Mouse (Mus musculus): ENCODE results near the gene 1810010D01Rik. TPM values are rescaled to one million over a fixed set of nuclear protein-coding genes. Genes with fewer than 3 reads are reported as not detected.

1810010D01Rik gene
- polyA plus RNA-seq (2012; rRNA removed), result 0.38 and 0.72 TPM in 2 replicates

DNA sequence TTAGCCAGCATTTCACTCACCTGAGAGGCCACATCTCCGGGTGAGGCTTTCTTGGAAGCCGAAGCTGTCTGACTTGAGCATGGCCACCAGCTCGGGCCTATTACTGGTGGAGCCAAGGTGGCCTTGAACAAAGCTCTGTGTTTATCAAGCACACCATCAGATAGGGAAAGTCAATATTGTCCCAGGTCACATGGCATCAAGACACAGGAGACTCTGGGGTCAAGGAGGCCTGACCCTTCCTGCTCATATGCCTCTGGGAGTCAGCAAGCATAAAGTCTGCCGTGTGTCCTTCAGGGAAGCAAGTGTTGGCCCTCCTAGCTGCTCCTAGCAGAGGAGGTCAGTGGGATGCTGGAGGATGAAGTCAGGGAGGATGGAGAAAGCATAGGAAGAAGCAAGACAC lies at the start of gene 1810010D01Rik:
TSS of gene 1810010D01Rik (minus strand) at position 114 of the 400 bp plus-strand sequence.
- DNase-seq (ENCODE audit: low read depth), result no peak

DNA sequence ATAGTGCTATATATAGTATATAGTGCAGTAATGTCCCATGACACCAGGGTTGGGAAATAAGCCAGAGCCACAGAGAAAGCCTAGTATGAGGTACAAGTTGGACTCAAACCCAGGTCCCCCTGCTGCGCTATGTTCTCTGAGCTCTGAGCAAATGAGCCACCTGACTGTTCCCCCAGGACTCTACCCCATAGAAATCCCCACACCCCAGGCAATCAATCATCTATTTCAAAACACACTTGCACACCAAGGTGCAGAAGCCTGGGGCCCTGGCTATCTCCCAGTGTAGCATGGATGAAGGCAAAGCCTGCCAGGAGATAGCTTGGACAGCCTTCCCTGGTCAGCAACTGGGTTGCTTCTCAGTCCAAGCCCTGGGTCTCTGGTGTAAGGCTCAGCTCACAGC lies 48.2 kb upstream of the 1810010D01Rik start:
- no peak for DNase-seq (ENCODE audit: low read depth)

- DNase-seq (ENCODE audit: low read depth), result no peak
Observed at GRCm38 (mm10) chr7:145253986-145254630, 46.2 kb upstream of the 1810010D01Rik start.

GRCm38 (mm10) chr7:145252715-145253476 lies 45.0 kb upstream of the 1810010D01Rik start:
- DNase-seq (ENCODE audit: low read depth), result no peak

DNA sequence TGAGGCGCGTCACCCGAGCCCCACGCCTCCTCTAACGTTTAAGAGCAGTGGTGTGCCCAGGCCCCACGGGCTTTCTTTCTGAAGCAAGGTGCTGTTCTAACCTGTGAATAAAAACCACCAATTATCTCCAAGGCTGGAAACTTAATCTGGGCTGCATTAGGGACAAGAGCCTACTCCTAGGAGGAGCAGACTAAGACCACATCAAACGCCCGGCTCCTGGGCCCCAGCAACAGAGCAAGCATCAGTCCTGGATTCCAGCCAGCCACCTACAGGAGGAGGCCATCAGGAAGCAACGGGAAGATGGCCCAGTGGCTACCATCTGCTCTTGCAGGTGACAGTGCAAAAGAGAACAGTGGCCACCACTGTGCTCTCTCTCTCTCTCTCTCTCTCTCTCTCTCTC lies 42.3 kb upstream of the 1810010D01Rik start:
- DNase-seq (ENCODE audit: low read depth), result no peak

DNA sequence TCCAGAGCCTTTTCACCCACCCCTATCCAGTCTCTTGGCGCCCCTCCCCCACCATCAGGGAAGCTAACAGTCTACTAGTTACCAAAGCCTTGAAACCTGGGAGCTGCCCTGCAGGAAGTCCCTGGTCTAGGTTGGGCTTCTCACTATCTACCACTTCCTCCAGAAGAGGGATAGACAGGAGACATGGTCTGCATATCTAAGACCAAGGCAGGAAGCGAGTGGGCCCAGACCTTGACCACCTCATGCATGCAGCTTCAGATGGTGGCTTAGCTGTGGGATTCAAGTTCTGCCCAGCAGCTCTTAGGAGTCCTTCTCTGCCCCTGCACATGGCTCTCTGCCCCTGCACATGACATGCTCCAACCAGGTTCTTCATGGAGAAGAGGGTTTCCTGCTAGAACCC lies 41.0 kb upstream of the 1810010D01Rik start:
- no peak for DNase-seq (ENCODE audit: low read depth)

DNA sequence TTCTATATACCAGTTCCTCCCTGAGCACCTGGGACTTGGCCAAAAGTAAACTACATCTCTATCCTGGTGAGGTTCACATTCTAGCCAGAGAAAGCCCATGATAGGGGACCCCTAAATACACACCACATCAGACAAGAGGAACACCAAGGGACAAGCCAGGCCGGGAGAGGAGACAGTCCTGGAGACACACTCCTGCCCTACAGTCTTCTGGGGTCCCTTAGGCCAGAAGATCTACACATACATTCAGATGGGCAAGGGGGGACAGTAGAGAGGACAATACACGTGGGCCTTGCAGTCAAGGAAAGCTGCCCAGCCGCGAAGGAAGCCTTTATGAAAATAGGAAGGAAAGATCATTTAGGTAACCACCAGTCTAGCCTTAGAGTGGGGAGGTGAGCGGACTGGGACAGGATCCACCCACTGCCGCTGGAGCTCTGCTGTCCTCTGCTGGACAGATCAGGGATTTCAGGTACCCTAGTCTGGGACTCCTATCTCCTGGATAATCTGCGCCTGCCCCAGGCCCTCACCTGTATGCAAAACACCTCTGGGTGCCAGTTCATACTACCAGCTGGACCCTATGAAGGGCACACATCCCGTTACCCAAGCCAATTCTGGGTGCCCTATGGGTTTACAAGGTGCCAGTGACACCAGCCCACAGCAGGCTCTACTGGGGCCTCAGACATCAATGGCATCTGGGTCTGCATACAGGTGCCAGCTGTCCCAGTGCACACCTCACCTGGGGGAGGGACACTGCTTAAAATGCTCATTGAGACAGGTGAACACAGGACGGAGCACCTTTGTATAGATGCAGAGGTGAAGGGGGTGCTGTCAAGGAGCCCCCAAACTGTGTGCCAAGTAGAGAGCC lies 35.2 kb upstream of the 1810010D01Rik start:
- no peak for DNase-seq (ENCODE audit: low read depth)

DNA sequence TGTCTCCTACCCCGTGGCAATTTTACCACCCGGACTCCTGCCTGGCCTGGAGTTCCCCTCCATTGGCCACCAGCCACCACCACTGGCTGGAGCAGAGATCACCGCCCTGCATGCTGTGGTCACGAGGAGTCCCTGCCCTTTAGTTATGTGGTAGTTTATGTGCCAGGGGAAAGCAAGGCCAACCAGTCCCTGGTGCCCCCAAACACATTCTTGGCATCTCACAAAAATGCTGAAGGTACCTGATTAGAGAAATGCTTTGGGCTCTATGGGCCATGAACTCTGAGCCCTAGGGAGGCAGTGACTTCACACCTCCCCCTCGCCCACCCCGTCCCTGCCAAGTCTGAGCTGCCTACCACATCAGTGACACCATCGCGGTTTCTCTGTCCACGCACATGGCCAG lies 34.1 kb upstream of the 1810010D01Rik start:
- no peak for DNase-seq (ENCODE audit: low read depth)

DNA sequence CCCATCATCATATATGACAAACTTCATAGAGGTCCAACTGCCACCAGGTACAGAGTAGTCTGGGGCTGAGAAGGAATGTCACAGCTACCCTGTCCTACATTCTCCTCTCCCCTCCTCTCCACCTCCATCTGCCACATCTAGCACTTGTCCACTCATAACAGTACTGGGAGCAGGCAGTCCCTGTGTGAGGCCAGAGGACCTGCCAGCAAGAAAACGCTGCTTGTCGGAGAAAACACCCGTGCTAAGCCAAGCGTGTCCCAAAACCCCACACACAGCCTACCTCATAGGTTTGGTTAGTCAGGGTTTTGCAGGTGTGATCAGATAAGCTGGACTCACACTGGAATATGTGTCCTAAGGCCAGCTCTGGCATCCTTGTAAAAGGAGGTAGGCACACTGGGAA lies 33.0 kb upstream of the 1810010D01Rik start:
- no peak for DNase-seq (ENCODE audit: low read depth)

DNA sequence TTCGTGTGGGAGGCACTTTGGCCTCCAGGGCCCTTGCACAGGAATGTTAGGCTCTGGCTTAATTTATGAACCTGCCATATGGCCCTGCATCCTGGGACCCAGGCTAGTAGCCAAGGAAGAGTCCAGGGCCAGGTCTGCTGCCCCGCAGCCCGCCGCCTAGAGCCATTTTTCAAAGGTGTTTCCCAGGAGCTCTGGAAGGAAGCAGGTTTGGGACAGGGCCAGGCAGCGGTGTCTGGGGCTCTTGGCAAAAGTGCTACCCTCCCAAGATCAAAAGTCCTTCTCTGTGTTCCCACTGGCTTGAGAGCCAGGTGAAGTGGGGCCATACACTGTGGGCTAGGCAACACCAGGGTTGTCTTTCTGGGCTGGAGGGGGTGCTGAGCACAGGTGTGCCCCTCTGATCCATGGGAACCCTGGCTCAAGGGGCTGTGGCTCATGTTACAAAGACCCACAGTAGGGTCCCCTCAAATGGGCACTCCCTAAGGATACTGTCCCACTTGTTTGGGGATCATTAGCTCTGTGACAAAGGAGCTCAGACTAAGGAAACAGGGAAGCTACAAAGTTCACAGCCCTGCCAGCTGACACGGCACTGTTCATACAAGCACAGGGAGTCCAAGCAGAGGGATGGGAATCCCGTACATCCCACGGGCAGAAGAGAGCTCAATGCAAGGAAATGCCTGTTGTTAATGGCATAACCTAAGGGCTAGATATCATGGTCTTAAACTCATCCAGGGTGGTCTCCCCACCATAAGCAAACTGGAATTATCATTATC lies 32.0 kb upstream of the 1810010D01Rik start:
- DNase-seq (ENCODE audit: low read depth), result no peak

GRCm38 (mm10) chr7:145239145-145239544 lies 31.2 kb upstream of the 1810010D01Rik start:
- DNase-seq (ENCODE audit: low read depth), result peak; percentile 76

DNA sequence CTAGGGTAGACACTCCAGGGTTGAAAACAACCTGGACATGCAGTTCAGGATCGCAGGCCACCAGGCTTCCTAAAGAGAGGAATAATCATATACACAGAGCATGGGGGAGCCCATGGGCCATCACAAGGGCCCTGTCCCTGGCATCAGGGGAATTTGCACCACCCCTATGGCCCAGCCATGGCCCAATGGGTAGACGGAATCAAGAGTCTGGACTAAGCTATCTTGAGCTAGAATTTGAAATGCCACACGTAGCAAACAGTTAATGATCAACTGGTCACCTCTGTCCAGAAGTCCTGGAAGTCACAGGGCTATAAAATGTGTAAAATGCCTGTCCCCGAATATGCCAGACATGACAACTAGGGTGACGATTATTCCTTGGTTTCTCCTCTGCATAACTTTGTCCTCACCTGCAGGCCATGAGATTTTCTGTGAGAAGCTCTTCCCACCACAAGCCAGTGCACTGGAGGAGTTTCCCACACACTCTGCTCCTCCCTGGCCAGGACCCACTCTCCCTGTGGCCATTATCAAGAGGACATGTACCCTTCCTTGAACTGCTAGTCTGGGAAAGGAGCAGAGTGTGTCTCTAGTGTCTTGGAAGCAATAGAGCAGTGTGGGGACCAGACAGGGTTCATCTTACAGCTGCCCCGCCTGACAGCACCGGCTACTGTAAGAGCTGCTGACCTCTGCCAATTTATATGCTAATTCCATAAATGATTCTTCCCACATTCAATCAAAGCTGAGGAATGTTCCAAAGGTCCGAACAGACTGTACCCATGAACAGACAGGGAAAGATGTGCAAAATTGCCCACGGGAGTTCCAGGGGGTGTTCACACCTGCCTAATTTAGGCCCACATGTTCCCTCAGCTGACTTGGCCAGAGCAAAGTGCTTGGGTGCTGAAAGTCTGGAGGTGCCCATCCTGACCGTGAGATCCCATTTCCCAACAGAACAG lies 27.2 kb upstream of the 1810010D01Rik start:
- no peak for DNase-seq (ENCODE audit: low read depth)

GRCm38 (mm10) chr7:145231659-145232058 lies 23.7 kb upstream of the 1810010D01Rik start:
- no peak for DNase-seq (ENCODE audit: low read depth)

- no peak for DNase-seq (ENCODE audit: low read depth)
Observed at GRCm38 (mm10) chr7:145226641-145227040, 18.7 kb upstream of the 1810010D01Rik start.

- no peak for DNase-seq (ENCODE audit: low read depth)
Observed at GRCm38 (mm10) chr7:145225626-145226025, 17.7 kb upstream of the 1810010D01Rik start.

DNA sequence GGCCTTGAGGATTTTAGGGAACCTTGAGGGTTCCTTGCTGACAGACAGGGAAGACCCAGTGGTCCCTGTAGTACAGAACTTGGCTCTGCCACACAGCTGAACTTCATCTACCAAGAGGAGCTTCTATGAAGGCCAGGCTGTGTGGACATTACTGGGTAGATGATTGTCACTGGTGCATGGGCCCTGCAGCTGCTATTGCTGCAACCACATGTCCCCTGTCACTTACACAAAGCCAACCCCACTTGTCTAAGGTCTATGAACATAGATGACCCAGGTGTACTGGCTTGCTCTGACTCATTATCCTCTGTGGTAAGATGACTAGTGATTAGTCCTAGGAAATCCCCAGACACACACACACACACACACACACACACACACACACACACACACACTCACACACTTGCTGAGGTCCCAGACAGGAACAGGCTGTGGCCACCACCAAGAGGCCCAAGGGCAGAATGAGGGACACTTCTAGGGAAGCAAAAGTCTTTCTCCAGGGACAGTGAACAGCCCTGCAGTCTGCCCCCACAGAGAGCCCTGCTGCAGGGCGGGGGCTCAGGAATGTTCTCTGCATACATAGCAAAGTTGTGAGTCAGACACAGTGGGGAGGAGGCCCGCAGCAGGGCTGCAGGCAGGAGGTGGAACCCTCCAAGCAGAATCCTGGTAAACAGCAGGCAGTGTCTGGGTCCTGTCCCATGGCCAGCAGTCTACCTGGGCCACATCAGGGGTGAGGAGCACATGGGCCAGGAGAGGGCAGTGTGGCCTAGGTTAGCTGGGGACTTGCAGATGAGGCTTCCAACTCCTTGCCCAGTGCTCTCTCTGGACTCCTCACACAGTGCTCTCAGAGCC lies 14.1 kb upstream of the 1810010D01Rik start:
- no peak for DNase-seq (ENCODE audit: low read depth)

GRCm38 (mm10) chr7:145221346-145221745 lies 13.4 kb upstream of the 1810010D01Rik start:
- no peak for DNase-seq (ENCODE audit: low read depth)

- DNase-seq (ENCODE audit: low read depth), result no peak
Observed at GRCm38 (mm10) chr7:145219420-145219831, 11.5 kb upstream of the 1810010D01Rik start.

DNA sequence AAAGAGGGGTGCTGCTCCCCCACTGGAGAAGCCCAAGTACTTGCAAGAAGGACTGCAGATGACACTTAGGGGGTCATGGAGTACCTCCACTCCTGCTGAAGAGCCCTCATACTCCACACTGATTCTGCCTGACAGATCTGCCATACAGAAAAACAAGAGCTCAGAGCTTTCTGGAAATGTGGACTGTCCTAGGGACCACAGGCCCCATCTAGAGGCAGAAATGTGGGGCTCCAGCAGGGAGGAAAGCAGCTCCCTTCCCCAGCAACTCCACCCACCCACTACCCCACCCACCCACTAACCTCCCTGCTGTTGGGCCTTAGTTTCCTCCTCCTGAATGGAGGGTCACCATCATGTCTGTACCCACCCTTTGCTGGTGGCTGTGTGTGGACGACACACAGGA lies 8.7 kb upstream of the 1810010D01Rik start:
- no peak for DNase-seq (ENCODE audit: low read depth)

All from gonadal fat pad, adult 2 months (tissue).